Mouse (Mus musculus): ENCODE data around the gene Dnase2b.

Dnase2b gene

DNA sequence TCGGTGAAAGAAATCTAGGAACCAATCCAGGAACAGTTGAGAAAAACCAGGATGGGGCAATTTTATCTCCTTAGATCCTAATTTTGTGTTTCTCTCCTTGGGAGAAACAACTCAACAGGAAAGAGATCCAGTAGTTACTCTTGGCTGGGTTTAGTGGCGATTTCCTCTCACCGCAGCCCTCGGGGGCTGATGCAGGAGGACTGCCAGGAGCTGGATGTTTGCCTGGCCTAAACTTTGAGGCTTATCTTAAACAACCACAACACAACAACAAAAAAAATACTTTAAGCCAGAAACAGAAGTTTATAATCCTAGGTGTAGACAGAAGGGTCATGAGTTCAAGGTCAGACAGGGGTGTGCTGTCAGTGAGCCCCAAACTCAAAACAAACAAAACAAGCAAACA, 3.6 kb downstream of the Dnase2b start:
- no peak for DNase-seq

DNA sequence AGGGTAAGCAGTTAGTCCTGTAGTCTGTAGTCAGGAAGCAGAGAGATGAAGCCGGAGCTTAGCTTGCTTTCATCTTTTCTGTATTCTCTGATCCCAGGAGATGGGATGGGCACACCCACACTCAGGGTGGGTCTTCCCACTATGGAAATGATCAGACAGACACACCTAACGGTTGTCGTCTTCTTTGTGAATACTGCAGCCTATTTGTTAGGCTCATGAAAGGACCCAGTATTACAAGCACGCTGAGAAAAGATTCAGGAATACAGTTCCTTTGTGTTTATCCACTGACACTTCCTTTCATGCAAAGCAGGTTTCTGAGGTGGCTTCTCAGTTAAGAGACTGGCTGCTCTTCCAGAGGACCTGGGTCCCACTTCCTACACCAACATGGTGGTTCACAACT, 4.1 kb downstream of the Dnase2b start:
- DNase-seq, result no peak

DNA sequence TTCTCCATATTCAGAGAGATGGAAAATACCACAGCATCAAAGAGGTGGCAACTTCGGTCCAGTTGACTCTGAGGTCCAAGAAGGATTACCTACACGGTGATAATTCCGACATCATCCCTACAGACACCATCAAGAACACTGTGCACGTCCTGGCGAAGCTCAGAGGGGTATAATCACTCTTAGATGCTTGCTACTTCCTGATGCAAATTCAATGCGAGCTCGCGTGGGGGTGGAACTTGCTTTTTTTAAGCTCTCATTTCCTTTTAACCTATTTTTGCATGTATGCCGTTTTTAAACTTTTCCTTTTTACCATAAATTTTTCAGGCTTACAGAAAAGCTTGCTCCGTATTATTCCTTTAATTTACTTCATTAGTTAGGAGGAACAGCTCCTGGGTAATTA, 5.1 kb downstream of the Dnase2b start:
- DNase-seq, result no peak

DNA sequence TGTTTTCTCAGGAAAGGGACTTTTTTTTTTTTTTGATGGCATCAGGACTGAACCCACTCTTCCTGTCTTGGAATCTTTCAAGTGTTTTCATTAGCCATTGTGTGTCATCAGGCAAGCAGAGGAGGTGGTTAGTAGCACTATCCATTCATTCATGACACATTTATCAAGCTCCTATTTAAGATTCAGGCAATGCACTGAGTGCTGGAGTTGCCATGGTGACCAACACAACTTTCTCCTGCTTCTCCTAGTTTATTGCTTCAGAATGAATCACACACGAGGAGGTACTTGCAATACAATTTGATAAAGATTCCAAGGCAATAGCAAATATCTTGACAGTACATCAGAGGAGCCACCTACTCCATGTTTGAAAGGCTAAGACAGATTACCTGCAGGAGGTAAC, 8.0 kb downstream of the Dnase2b start:
- DNase-seq, result no peak

DNA sequence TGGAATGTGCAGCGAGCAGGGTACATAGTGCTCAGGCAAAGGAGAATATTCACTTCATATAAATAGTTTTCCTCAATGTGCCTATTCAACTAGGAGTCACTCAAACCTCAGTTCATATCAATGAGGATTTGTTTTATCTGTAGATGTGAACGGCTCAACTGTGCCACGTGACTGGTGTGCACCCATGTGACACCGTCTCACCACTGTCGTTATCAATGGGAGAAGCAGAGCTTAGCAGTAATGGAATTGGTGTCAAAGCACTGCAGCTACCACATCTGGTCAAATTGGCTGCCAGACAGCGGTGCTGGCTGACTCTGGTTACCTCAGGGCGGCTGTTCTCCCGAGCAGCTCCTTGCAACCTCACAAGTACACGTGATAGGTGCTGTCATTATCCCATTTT, 10.7 kb downstream of the Dnase2b start:
- no peak for DNase-seq

DNA sequence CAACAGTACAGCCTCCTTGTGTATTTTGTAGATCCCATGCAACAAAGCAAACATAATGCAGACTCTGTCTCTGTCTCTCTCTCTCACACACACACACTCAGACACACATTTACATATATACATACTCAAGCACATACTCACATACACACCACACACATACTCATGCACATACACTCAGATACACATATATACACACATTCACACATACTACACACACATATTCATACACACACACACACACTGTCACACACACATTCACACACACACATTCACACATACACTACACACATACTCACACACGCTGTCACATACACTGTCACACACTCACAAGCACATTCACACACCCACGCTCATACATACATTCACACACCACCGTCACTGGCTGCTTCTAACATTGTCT, 12.9 kb downstream of the Dnase2b start:
- no peak for DNase-seq

DNA sequence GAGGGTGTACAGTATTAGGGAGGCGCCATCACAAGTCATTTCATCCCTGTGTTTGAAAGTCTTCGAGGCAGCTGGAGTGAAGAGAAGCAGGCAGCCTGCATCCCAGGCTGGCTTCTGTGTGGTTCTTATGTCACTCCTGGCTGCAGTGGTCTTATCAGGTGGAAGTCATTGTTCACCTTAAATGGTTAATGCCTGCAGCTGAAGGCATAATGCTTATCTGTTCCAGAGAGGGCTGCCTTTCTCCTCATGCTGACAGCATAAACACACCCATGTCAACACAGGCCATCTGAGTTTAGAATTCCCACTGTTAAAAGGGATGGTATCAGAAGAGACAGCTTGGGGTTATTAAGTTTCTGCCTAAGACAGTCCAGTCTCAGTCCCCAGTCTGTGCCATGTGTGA, 14.2 kb downstream of the Dnase2b start:
- no peak for DNase-seq

DNA sequence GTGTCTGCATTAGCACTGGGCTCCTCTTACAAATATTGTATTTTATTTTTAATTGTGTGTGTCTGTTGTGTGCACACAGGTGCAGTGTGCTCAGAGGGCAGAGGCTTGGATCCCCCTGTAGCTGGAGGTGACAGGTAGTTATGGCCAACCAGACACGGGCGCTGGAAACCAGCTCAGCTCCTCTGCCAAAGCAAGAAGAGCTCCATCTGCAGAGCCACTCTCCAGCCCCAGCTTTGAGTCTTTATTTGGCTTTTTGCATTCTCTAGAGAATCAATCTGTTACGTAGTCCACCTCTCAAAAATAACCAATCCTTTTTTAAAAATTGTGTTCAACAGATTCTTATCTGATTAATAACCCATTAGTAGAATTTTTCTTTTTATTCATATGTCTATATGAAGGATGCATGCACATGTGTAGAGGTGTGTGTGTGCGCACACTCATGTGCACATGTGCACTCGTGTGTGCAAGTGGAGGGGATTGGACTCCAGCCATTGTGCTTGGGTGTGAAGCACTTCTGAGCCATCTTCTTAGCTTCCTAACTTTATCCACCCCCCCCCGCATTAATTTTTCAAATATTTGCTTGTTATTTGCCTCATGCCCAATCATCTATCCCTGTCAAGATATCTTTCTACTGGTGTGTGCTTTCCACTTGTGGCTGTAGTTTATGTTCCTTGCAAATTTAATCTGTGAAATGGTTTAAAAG, 16.0 kb downstream of the Dnase2b start:
- DNase-seq, result no peak

DNA sequence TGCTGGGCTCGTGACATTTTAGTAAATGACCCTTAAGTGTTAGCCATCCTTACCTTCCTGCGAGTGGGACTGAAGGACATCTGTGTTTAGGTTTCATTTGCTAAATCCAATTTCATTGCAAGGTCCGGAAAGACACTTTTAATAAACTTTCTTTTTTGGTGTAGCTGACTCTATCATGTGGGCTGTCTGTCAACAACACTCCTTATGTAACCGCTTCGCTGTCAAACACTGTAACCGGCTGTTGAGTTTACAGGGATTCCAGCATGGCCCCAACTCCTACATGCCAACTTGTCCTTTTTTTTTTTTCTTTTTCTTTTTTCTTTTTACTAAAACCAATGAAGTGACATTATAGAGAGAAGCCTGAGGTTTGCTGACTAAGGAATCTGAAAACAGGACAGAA, 17.0 kb downstream of the Dnase2b start:
- no peak for DNase-seq

DNA sequence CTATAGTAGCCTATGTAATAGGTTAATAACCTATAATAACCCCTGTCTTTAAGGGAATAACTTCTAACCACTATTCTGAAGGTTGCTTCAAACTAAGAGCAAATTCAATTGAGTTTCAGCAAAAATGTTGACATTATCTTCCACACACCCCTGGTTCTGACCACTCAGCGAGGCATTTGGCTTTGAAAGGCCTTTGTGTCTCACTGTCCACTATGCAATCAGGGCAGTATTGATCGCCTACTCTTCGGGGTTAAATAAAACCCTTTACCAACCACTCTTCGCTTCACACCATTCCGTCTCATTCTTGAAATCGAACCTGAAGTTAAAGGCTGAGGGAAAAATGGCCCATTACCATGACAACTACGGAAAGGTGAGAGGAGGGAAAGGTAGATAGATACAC, 18.5 kb downstream of the Dnase2b start:
- DNase-seq, result no peak

DNA sequence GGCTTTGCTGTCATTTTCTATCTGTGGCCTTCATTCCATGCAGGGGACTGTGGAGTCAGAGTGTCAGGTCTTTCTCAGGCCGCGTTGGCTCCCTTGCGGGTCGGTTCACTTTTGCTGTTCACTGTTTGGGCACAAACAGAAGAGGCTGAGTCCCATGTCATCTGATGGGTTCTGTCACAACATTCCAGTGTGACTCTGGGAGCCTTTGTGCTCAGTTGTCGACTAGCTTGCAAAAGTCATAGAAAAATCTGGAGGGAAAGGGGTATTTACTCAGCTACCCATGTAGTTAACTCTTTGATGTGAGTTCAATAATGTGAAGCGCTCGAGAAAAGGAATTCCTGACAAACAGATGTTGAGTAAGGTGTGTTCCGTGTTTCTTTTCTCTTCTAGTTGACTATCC, 19.0 kb downstream of the Dnase2b start:
- DNase-seq, result no peak

DNA sequence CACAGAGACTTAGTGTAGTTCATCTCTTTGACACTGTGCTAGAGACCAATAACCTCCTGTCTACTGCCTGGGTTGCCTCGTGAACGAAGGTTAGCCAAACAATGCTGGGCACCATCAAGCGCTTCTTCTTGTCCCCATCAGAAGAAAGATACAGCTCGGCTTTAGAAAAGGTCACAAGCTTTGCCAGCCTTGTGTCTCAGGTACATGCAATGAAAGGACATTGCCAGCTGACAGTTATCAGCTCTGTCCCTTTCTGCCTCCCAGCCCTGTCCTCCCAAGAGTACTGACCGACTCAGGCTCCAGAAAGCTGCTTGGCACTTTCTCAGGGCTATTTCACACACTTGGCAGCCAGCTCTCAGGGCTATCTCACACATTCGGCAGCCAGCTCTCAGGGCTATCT, 20.0 kb downstream of the Dnase2b start:
- DNase-seq, result no peak

DNA sequence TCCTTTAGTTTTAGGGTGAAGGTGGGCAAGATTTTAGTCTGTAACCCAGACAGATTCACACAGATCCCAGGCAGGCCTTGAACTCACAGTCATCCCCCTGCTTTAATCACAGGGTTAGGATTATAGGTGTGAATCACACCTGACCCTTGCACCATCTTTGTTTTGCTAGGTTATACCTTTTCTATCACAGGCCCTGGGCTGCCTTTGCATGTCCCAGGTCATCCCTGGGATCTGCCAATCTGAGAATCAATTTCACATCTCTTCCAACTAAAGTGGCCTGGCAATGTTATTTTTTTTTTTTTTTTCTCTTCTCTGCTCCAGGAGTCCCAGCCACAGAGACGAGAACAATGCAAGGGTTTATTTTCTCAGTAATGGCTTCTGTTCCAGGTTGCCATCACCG, 23.8 kb downstream of the Dnase2b start:
- DNase-seq, result no peak

DNA sequence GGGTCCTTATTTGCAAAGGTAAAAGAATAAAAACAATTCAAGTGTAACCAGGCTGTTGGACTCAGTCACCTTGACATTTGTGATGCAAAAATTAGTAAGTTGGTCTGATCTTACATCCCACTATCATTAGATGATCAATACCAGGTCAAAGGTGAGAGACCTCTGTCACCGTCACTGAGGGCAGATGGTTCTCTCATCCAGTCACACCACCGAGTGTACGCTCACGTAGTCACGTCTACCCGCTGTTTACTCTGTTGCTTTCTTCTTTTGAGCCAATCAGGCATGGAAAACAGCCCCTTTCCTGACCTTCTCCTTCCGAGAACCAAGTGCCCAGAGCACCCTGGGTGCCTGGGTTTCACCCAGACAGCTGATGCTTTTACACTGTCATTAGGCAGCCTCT, 24.2 kb downstream of the Dnase2b start:
- no peak for DNase-seq

DNA sequence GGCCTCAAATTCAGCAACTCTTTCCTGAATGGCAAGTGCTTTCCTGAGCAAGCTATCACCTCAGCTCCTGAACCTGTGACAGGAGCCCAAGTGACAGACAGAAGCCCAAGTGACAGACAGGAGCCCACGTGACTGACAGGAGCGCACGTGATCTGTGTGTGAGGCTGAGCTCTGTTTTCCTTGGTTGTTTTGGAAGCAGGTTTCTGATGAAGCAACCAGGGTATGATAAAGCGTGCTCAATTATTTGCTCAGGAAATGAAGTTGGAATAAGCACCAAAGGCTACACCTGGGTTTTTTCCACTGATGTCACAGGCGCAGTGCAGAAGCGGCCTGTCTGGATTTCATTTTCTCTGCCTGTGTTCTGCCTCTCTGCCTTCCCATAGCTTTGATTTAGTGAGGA, 25.9 kb downstream of the Dnase2b start:
- no peak for DNase-seq

DNA sequence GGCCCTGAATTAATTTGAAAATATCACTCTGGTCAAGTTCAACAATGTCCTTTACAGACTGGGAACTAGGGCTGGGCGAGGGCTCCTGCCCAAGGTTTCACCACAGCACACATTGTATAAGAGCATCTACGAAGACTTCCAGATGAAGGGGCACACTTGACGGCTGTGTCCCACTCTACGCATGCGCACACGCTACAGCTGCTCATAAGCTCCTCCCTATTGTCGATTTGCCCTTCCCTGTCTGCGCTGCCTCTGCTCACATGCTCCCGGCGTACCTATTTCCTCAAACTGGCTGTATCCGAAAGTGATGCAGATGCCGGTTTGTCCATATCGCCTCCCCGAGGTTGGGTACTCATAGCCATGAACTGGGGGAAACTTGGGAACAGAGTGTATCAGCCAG, 28.8 kb downstream of the Dnase2b start:
- no peak for DNase-seq

DNA sequence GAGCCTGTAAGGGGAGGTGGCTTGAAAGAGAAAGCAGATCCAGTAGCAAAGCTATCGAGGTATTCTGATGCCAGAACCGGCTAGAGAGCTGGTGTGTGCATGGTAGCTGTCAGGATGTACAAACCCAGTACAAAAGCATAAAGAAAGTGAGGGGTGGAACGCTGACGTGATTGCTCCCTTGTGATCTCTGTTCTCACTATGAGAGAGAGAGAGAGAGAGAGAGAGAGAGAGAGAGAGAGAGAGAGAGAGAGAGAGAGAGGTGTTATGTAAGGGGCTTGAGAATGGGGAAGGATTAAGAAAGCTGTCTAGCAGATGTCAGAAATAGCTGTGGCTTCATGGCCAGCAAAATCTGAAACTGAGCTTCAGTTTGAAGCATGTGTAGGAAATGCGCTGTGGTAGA, 31.5 kb downstream of the Dnase2b start:
- no peak for DNase-seq

DNA sequence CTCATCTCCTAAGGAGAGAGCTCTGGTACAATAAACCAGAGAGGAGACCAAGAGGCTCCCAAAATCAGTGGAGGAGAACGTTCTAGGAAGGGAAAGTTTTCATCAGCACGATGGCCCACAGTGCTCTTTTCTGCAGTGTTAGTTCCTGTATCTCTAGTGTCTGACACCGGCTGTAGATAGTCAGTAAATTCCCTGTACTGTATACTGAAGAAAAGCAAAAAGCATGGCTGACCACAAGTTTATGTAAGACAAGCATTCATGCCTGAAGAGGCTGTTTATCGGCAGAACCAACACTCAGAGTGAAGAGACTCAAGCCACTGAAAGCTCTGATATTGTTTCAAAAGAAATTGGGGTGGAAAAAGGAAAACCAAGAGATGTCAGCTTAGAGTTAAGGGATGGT, 31.9 kb downstream of the Dnase2b start:
- DNase-seq, result no peak

DNA sequence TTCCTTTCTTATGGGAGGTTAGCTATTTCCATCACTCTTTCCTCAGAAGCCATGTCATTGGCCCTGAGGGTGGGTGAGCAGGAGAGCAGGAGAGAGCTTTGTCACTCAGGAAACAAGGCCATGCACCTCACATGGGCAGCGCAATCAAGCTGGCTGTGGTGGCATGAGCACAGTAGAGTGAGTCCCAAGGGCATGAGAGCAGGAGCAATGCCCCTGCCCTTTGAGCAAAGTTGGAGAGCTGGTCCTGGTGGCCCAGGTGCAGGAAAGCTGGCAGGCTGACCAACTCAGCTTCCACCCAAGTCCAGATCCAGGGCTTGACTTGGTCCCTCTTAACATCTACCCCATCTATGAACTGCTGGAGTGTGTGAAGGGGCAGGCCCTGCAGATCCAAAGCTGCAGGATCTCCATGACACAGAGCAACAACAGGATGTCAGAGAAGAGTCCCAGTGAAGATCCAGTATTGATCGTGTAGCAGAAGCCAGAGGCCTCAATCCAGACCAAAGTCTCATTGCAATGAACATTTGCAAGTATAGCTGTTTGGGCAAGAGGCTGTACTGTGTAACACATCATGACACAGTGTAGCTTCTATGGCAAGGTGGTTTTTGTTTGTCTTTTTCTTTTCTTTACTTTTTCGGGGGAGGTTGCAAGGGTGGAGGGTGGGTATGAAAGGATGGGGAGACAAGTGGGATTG, 35.2 kb downstream of the Dnase2b start:
- no peak for DNase-seq

DNA sequence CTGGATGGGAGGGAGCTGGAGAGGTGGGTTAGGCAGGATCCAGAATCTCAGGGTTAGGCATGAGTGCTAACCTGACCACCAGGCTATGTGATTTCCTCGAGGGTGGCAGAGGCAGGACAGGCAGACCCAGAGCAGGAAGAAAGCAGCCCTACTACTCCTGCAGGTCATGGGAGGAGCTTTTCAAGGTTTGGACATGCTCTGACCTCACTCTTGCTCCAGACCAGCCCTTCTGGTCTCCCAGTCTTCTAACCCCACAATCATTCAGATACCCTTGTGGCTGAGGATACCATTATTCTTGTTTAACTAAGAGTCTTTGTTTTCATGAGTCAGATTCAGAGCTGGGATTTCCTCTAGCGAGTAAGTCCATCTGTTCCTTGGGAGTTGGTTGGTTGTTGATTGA, 37.8 kb downstream of the Dnase2b start:
- DNase-seq, result no peak

DNA sequence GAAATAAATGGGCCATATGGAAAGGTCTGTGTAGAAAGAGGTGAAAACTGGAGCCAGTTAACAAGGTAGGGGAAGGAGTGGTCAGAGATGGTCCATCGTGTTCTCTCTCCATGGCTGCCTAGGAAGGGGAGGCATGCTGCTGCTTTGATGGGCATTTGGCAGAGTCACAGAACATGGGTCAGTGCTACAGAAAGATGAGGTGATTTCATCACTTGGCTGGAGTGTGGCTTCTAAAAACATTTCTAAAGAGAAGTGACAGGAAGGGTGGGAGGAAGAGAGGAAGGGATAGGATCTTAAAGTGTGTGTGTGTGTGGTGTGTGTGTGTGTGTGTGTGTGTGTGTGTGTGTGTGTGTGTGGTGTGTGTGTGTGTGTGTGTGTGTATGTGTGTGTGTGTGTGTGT, 44.1 kb downstream of the Dnase2b start:
- DNase-seq, result no peak

DNA sequence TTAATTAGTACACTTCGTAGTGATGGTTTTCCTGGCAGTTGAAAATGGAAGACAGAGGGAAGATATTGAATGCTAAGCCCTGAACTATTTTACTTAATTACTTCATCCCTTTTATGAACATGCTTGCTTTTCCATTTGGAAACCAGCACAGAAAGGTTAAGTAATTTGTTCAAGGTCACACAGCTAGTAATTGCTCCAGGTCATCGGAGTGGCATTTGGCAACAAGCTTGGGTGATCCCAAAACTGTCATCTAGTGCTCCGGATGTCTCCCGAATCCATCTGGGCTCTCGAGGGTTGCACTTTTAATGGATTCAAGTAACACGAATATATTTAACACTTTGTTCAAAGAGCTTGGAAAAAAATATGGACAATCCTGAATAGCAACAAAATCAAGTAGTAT, 44.5 kb downstream of the Dnase2b start:
- no peak for DNase-seq

DNA sequence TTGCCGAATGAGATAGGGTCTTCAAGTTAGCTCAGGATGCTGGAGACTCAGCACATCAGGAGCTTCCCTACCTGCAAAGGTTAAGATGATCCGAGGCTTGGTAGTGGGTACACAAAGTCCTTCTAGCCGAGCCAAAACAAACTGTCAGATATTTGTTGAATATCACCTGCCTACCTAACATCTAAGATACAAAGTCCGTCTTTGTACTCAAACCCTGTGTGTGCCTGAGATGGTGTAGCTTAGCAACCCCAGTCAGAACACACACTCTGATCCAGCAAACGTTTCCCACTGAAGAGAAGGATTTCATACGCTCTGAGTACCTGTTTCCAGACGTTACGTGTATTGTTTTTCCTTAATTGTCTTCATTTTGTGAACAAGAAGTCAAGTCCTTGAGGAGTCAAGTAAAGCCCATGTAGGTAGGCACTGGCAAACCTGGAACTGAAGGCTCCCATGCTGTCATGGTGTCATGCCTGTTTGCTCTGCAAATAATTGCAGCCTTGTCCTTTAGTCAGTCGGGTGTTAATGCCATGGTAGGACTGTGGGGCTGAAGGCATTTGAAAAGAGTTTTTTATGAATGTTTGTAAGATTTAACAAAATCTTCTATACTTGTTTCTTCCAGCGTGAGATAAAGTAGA, 45.1 kb downstream of the Dnase2b start, which contains the start of gene Uox:
Gene Uox, plus strand, starts transcription at position 279 of the 635 bp plus-strand sequence.
- no peak for DNase-seq

DNA sequence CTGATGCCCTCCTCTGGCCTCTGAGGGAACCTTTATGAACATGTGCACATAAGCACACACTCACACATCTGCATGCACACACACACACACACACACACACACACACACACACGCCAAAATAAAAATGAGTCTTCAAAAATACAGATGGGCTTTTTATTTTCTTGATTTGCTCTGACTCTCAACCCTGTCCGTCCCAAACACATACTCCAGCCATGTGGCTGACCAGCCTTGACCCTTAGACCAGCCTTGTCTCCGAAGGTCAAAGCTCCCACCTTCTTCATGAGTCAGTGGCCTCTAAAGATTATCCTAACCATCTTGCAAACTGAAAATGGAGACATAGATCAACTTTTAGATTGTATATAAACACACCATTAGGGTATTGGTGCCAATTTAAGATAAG, 45.8 kb downstream of the Dnase2b start:
- DNase-seq, result no peak

Data from lung, postnatal 4 days (tissue).